Mouse (Mus musculus) G1E (cell line): ENCODE results near the gene Dock3.

Experiments used
- CTCF ChIP-seq: IDR thresholded peaks from 2 replicates; pipeline ENCODE4 v1.5.1; 2012; ENCODE audit warnings: low read depth, low read length, inconsistent platforms, mixed read lengths
- GATA1 ChIP-seq: IDR thresholded peaks from 2 replicates; pipeline ENCODE4 v1.6.1; 2012; ENCODE audit warnings: borderline replicate concordance, low read length, inconsistent platforms, mixed read lengths

GRCm38 (mm10) chr9:107230991-107231538, 644 bp downstream of the Dock3 start:
- TF ChIP-seq CTCF (no peak), GATA1 (no peak)
